Mouse (Mus musculus) hindbrain, embryonic 10.5 days (tissue): ENCODE measurements around the gene Gm20481. TPM values are rescaled to one million over a fixed set of nuclear protein-coding genes. Genes with fewer than 3 reads are reported as not detected.
"Not testable (repeated sequence)": the region's sequence is repeated elsewhere in the genome, so short reads cannot be mapped to it uniquely, and the experiment has no call there.

Experiments
- DNase-seq: peaks from one replicate; pipeline ENCODE4 v3.0.0-alpha.2; 2017; ENCODE audit warnings: low spot score
- H3K27ac ChIP-seq: fragments of 300-500 bp; sonication (generic); 2 replicates; pipeline ENCODE4 v1.5.1; 2016; ENCODE audit warnings: mild to moderate bottlenecking, moderate library complexity
- H3K27me3 ChIP-seq: fragments of 300-500 bp; sonication (generic); 2 replicates; pipeline ENCODE4 v1.6.1; 2016; ENCODE audit warnings: mild to moderate bottlenecking; ENCODE audit not compliant: poor library complexity, insufficient read depth, severe bottlenecking
- H3K36me3 ChIP-seq: fragments of 300-500 bp; sonication (generic); 2 replicates; pipeline ENCODE4 v1.6.1; 2016; ENCODE audit warnings: mild to moderate bottlenecking, moderate library complexity
- H3K4me1 ChIP-seq: fragments of 300-500 bp; sonication (generic); replicated peaks from 2 replicates; pipeline ENCODE4 v1.6.1; 2016; ENCODE audit warnings: mild to moderate bottlenecking
- H3K4me3 ChIP-seq: fragments of 300-500 bp; sonication (generic); 2 replicates; pipeline ENCODE4 v1.5.1; 2016; ENCODE audit warnings: mild to moderate bottlenecking, moderate library complexity
- H3K9me3 ChIP-seq: fragments of 300-500 bp; sonication (generic); 2 replicates; pipeline ENCODE4 v1.6.1; 2016; ENCODE audit warnings: mild to moderate bottlenecking, moderate library complexity
- WGBS: fragments of 180-500 bp; shearing (Covaris S2); methylation state at CpG from one replicate; pipeline ENCODE4 v1.1.7; 2016; 5-methylcytosine and 5-hydroxymethylcytosine counted together
- polyA plus RNA-seq: library from polyadenylated mRNA; unstranded; fragments of >200 nt; fragmentation: Nextera tagmentation; extraction: Ambion mirVana; gene quantifications from 2 replicates; pipeline ENCODE4 v1.2.1, GENCODE M21; 2016

Gm20481 gene
- polyA plus RNA-seq, 1 experiment from 2014 or later: 0.42 TPM

DNA sequence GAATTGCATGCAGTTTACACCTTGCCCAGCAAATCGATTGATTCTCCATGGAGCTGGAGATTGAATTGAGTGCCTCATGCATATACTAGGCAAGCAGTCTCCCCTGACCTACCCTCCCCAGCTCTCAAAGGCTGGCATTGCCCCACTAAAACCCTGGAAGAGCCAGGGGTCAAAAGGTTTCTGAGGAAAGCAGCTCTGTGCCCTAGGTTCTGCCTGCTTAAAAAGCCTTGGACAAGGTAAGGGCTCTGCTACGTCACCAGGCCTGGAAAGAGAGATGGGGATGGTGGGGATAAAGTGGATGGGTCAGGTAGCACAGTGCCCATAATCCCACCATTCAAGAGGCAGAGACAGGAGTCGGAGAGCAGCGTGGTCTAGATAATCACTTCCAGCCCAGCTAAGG is 14.9 kb upstream of the Gm20481 start:
- H3K4me1 ChIP-seq: peaks cover 18% of the 10 kb centered on the region
- no peak overlapping the region for H3K27ac ChIP-seq
- 75% methylated on average over 4 of the region's 4 CpGs for WGBS
- no peak overlapping the region; the same call in 1 of the 2 replicates for H3K4me3 ChIP-seq
- DNase-seq: no peak
- peaks cover 19% of the 10 kb centered on the region for H3K36me3 ChIP-seq
- peaks cover 35% of the 10 kb centered on the region for H3K27me3 ChIP-seq
- H3K9me3 ChIP-seq: no peaks in the 10 kb centered on the region

DNA sequence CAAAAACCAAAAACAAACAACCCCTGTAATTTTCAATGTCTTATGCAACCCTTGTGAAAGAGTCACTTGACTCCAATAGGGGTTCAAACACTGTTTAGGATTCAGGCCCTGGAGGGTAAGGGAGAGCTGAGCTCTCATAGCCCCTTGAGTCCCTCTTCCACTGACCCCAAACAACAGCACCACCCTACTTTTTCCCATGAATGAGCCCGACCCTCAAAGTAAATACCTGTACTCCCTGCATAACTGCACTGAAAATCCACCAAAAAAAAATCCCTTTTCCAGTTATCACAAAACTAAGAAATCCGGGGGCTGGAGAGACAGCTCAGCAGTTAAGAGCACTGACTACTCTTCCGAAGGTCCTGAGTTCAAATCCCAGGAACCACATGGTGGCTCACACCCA is 13.8 kb upstream of the Gm20481 start:
- WGBS: 78% methylated on average over 3 of the region's 3 CpGs
- Histone ChIP-seq H3K4me3 (no peak overlapping the region), H3K27ac (no peak overlapping the region), H3K27me3 (peaks cover 43% of the 10 kb centered on the region), H3K9me3 (no peaks in the 10 kb centered on the region), H3K36me3 (peaks cover 9% of the 10 kb centered on the region), H3K4me1 (peaks cover 16% of the 10 kb centered on the region)
- DNase-seq: no peak

DNA sequence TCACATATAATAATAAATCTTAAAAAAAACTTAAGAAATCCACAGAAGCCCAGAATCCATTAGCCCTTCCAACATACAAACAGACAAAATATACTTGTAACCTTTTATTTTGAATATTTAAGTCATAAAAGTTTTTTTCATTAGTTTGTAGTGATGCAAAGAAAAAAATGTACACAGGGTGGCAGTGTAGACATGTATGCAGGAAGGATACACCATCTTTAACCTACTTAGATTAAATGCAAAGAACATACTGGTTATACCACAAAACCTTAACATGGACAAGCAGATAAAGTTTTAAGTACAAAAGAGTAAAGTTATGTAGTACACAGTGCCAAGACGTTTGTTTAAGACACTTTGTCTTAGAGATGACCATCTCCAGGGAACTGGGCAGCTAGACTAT is 13.4 kb upstream of the Gm20481 start:
- H3K9me3 ChIP-seq: no peaks in the 10 kb centered on the region
- no peak overlapping the region for H3K4me3 ChIP-seq
- H3K4me1 ChIP-seq: peaks cover 12% of the 10 kb centered on the region
- H3K27me3 ChIP-seq: peaks cover 47% of the 10 kb centered on the region
- no peak overlapping the region for H3K27ac ChIP-seq
- DNase-seq: no peak
- WGBS: 50% methylated on average over 1 of the region's 1 CpGs
- H3K36me3 ChIP-seq: peaks cover 4% of the 10 kb centered on the region

DNA sequence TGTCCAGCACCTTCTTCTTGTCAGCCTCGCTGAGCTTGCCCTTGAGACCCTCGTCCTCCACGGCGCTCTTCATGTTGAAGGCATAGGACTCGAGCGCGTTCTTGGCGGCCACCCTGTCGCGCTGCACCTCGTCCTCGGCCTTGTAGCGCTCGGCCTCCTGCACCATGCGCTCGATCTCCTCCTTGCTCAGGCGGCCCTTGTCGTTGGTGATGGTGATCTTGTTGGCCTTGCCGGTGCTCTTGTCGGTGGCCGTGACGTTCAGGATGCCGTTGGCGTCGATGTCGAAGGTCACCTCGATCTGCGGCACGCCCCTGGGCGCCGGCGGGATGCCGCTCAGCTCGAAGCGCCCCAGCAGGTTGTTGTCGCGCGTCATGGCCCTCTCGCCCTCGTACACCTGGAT is 12.4 kb upstream of the Gm20481 start:
- H3K4me3 ChIP-seq, H3K36me3 ChIP-seq, H3K9me3 ChIP-seq, DNase-seq, H3K27ac ChIP-seq: not testable (repeated sequence)
- H3K27me3 ChIP-seq: peaks cover 57% of the 10 kb centered on the region
- peaks cover 12% of the 10 kb centered on the region for H3K4me1 ChIP-seq
- WGBS: 19% methylated on average over 40 of the region's 40 CpGs

DNA sequence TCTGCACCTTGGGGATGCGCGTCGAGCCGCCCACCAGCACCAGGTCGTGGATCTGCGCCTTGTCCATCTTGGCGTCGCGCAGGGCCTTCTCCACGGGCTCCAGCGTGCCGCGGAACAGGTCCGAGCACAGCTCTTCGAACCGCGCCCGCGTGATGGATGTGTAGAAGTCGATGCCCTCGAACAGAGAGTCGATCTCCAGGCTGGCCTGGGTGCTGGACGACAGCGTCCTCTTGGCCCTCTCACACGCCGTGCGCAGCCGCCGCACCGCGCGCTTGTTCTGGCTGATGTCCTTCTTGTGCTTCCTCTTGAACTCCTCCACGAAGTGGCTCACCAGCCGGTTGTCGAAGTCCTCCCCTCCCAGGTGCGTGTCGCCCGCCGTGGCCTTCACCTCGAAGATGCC is 11.7 kb upstream of the Gm20481 start:
- Histone ChIP-seq H3K4me1 (peaks cover 12% of the 10 kb centered on the region), H3K27me3 (peaks cover 62% of the 10 kb centered on the region)
- H3K36me3 ChIP-seq, H3K4me3 ChIP-seq, H3K27ac ChIP-seq, DNase-seq, H3K9me3 ChIP-seq: not testable (repeated sequence)
- 32% methylated on average over 35 of the region's 40 CpGs for WGBS

DNA sequence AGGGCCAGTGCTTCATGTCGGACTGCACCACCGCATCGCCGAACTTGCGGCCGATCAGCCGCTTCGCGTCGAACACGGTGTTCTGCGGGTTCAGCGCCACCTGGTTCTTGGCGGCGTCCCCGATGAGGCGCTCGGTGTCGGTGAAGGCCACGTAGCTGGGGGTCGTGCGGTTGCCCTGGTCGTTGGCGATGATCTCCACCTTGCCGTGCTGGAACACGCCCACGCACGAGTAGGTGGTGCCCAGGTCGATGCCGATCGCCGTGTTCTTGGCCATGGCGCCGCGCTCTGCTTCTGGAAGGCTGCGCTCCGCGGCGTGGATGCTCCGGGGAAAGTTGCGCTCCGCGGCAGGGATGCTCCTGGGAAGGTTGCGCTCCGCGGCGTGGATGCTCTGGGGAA is 11.0 kb upstream of the Gm20481 start:
- peaks cover 70% of the 10 kb centered on the region for H3K27me3 ChIP-seq
- WGBS: 2% methylated on average over 34 of the region's 47 CpGs
- H3K4me1 ChIP-seq: peaks cover 12% of the 10 kb centered on the region
- not testable (repeated sequence) for H3K9me3 ChIP-seq, DNase-seq, H3K36me3 ChIP-seq, H3K27ac ChIP-seq
- H3K4me3 ChIP-seq: peak overlapping the region; percentile 64

DNA sequence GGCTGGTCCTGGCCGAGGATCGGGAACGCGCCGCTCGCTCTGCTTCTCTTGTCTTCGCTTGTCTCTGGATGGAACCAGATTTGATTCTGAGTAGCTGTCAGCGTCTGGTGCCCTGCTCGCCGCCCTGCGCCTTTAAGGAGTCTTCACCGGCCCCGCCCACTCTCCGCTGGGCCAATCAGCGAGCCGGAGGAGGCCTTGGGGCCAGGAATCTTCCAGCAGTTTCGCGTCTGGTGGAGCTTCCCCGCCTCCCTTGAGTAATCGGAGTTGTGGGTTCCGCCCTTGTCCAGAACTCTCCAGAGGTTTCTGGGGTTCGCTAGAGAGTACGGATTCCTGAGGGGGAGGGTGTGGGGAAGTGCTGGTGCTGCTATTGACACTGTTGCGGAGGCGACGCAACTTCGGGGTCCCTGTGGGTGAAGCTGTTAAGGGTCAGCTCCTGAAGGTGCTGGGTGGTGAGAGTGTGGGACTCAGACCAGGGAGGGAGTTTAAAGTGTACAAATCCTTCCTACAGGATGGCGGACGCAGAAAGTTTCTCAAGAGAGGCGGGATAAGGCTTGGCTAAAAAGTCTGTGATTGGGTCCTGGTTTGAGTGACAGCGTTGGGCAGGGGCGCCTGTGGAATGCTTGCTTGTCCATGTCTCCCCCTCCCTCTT is 10.5 kb upstream of the Gm20481 start, which contains the start of gene Hspa1b:
Gene Hspa1b (minus strand): TSS at position 109 of the 649 bp plus-strand sequence.
- H3K36me3 ChIP-seq, H3K9me3 ChIP-seq: not testable (repeated sequence)
- DNase-seq: peak; percentile 81
- under 1% methylated on average over 31 of the region's 32 CpGs for WGBS
- H3K4me1 ChIP-seq: peaks cover 12% of the 10 kb centered on the region
- H3K4me3 ChIP-seq: peak within 1 kb of the TSS; percentile 64
- peaks cover 72% of the 10 kb centered on the region for H3K27me3 ChIP-seq
- peak within 1 kb of the TSS; percentile 91 for H3K27ac ChIP-seq

DNA sequence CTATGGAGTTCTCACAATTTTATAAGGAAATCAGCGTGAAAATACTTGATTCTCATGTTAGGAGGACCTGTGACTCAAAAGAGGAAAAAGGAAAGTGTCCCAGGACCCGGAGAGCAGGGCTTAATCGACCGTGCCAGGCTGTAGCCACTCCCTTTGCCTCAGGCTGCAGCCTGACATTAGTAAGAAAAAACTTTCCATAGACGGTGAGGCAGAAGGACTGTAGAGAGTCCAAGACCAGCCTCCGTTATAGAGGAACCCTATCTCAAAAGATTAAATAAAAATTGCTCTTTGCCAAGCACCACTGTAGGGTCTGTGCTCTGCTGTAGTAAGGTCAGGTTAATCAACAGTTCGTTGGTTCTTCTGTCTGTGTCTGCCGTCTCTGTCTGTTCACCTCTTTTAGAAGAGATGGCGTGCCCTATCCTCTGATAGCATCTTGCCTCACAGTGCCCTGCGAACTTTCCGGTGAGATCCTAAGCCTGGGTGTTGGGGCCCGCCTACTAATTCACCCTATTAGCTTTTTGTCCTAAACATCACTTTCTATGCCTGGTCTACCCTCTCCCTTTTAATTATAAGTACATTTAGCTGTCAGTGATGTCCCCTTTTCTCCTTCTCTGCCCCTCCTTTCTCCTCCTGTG is 9.7 kb upstream of the Gm20481 start:
- Histone ChIP-seq H3K36me3 (no peaks in the 10 kb centered on the region), H3K27me3 (peaks cover 68% of the 10 kb centered on the region)
- 16% methylated on average over 12 of the region's 12 CpGs for WGBS

DNA sequence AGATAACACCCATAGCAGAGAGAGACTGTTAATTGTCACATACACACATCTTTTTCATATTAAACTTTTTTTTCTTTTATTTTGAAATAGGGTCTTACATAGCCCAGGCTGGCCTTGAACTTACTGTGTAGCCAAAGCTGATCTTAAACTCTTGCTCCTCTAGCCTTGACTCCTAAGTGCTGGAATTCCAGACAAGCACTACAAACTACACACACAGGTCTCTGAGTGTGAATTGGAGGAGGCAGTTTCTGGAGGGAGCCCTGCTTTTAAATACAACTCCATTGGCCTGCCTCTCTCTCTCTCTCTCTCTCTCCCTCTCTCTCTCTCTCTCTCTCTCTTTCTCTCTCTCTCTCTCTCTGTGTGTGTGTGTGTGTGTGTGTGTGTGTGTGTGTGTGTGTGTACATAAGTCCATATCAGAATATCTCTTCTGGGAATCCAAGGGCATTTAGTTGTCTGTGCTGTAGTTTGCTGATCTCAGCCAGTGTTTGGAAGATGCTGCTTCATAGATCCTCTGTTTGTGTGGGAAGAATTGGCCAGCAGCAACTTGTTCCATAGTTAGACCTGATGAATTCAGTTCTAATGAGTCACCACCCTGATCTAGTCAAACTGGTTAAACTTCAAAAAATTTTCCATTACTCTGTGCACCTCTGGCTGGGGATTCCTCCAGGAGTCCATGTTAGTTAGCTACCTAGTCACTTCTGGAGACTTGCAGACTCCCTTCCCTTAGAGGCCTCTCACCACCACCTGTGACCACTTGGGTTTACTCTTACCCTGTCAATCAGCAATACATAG is 8.8 kb upstream of the Gm20481 start:
- Histone ChIP-seq H3K36me3 (no peaks in the 10 kb centered on the region), H3K9me3 (no peaks in the 10 kb centered on the region), H3K4me1 (peaks cover 16% of the 10 kb centered on the region), H3K27me3 (peaks cover 66% of the 10 kb centered on the region), H3K4me3 (no peak overlapping the region), H3K27ac (no peak overlapping the region)
- DNase-seq: no peak

More for the DNA sequence above, 9.7 kb upstream of the Gm20481 start:
- DNase-seq: peak; percentile 29
- Histone ChIP-seq H3K9me3 (no peaks in the 10 kb centered on the region), H3K4me1 (peaks cover 16% of the 10 kb centered on the region), H3K27ac (peak overlapping the region; percentile 91), H3K4me3 (peak overlapping the region; percentile 64)

DNA sequence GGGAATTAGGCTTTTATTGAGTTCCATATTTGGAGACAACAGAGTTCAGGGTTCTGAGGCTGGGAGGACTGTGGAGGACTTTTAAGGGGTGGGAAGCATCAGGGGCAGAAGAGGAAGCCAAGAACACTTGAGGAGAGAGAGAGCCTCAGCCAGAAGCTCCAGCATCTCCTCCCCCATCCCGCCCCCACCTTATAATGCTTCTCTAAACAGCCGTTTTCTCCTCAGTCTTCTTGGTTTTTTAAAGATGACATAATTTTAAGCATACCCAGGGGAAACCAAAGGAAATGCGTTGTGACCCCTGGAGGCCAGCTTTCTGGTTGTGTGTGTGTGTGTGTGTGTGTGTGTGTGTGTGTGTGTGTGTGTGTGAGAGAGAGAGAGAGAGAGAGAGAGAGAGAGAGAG is 7.6 kb upstream of the Gm20481 start:
- WGBS: 42% methylated on average over 3 of the region's 3 CpGs
- Histone ChIP-seq H3K27ac (no peak overlapping the region), H3K4me3 (no peak overlapping the region), H3K27me3 (peaks cover 67% of the 10 kb centered on the region), H3K36me3 (no peaks in the 10 kb centered on the region), H3K4me1 (peaks cover 16% of the 10 kb centered on the region), H3K9me3 (no peaks in the 10 kb centered on the region)
- DNase-seq: no peak

DNA sequence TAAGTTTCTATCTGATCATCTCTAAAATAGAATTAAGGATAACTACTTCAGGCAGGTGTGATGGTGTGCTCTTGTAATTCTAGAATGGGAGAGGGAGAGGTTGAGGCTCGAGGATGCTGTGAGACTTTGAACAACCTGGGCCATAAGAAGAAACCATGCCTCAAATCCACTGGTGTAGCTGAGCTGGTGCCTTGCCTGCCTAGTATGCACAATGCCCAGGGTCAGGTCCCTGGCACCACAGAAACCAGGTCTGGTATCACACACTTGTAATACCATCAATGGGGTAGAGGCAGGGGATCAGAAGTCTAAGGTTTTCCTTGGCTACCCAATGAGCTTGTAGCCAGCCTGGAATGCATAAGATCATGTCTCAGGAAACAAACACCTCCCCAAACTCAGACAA is 6.9 kb upstream of the Gm20481 start:
- no peak overlapping the region for H3K4me3 ChIP-seq
- DNase-seq: no peak
- H3K4me1 ChIP-seq: peaks cover 16% of the 10 kb centered on the region
- no peaks in the 10 kb centered on the region for H3K36me3 ChIP-seq
- 62% methylated on average over 1 of the region's 1 CpGs for WGBS
- H3K9me3 ChIP-seq: no peaks in the 10 kb centered on the region
- no peak overlapping the region for H3K27ac ChIP-seq
- H3K27me3 ChIP-seq: peaks cover 70% of the 10 kb centered on the region

DNA sequence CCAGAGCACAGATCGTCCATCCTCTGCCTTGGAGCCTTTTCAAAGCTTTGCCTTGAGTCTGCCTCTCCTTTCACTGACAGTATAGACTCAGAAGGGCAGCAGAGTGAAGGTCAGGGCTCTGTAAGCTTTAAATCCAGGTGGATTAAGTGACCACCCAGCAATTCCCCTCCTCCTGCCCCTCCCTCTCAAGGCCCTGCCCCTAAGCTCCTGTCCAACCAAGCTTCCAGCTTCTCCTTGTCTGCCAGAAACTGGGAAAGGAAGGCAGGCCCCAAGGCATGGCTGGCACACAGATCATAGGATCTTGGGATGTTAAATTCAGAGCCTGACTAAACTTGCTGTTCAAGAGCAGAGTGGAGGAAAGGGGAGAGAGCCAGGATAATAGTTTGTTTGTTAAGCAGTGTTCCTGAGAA is 5.1 kb upstream of the Gm20481 start:
- H3K4me1 ChIP-seq: peaks cover 12% of the 10 kb centered on the region
- no peak overlapping the region for H3K27ac ChIP-seq
- DNase-seq: no peak
- 32% methylated on average over 1 of the region's 1 CpGs for WGBS
- H3K27me3 ChIP-seq: peaks cover 85% of the 10 kb centered on the region
- H3K4me3 ChIP-seq: 0 out of 2 replicates have a peak overlapping the region, but pooled peaks have one; percentile 6
- no peaks in the 10 kb centered on the region for H3K9me3 ChIP-seq
- no peaks in the 10 kb centered on the region for H3K36me3 ChIP-seq

DNA sequence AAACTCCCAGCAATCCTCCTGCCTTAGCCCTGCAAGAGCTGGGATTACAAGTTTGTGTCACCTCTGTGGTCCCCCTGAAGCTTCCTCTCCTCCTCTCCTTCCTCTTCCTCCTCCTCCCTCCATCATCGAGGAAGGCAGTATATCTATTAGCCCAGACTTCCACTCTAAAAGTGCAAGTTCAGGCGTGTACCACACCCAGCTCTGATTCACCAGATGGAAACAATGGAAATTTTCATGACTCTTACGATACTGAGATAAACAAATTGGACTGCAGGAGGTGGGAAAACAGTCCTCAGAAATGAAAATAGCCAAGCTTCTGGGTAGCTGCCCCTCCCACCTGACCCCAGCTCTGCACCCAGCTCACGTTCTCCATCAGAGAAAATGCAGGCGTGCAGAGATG is 4.1 kb upstream of the Gm20481 start:
- H3K27me3 ChIP-seq: peaks cover 88% of the 10 kb centered on the region
- 85% methylated on average over 5 of the region's 5 CpGs for WGBS

More for the DNA sequence above, 4.1 kb upstream of the Gm20481 start:
- Histone ChIP-seq H3K4me1 (0 out of 2 replicates have a peak, but pooled peaks cover 4% of the 10 kb centered on the region), H3K27ac (no peak overlapping the region), H3K4me3 (no peak overlapping the region), H3K9me3 (no peaks in the 10 kb centered on the region), H3K36me3 (no peaks in the 10 kb centered on the region)
- no peak for DNase-seq
